Mouse (Mus musculus) embryonic facial prominence, embryonic 12.5 days (tissue): ENCODE data around the gene Oasl2. TPM values are rescaled to one million over a fixed set of nuclear protein-coding genes. Genes with fewer than 3 reads are reported as not detected.

ENCODE experiments used
- microRNA-seq: library from miRNA; unstranded; fragments of <30 nt; microRNA quantifications from one replicate; pipeline ENCODE4, GENCODE M21; 2017
- polyA plus RNA-seq: library from polyadenylated mRNA; unstranded; fragments of >200 nt; fragmentation: Nextera tagmentation; extraction: Ambion mirVana; gene quantifications from 2 replicates; pipeline ENCODE4 v1.2.1, GENCODE M21; 2016

Gene Oasl2
- polyA plus RNA-seq, 1 experiment from 2014 or later, result 4.2 TPM

Small RNAs within 50 kb of the gene (microRNA-seq; reads per million reads assigned to microRNA genes)
- 15.6 reads per million, percentile 31 among the genes with 10 or more reads in this experiment for gene Mir6240

Other genes starting within 250 kb of the Oasl2 start
- 3.2 and 3.5 TPM in 2 replicates for gene Trpv4, start 238.5 kb upstream of the Oasl2 start, polyA plus RNA-seq
- 63.0 and 64.5 TPM in 2 replicates for gene Gltp, start 206.0 kb upstream of the Oasl2 start, polyA plus RNA-seq
- gene Tchp, start 189.2 kb upstream of the Oasl2 start, polyA plus RNA-seq, result 18.8 and 21.7 TPM in 2 replicates
- 60.5 and 63.9 TPM in 2 replicates for gene Ankrd13a, start 122.3 kb upstream of the Oasl2 start, polyA plus RNA-seq
- 48.2 and 52.6 TPM in 2 replicates for gene Git2, start 121.4 kb upstream of the Oasl2 start, polyA plus RNA-seq
- 109 and 113 TPM in 2 replicates for gene 1500011B03Rik, start 73.5 kb upstream of the Oasl2 start, polyA plus RNA-seq
- gene 4930519G04Rik, start 43.3 kb upstream of the Oasl2 start, polyA plus RNA-seq, result not detected in 2 replicates
- 0.28 and 0.39 TPM in 2 replicates for gene Gm9936, start 38.3 kb upstream of the Oasl2 start, polyA plus RNA-seq
- gene Oasl1, start 26.3 kb downstream of the Oasl2 start, polyA plus RNA-seq, result 0.38 and 0.65 TPM in 2 replicates
- 65.4 and 73.8 TPM in 2 replicates for gene 2210016L21Rik, start 45.2 kb downstream of the Oasl2 start, polyA plus RNA-seq
- gene Hnf1a, start 74.2 kb downstream of the Oasl2 start, polyA plus RNA-seq, result 0.05 TPM in 1 of 2 replicates, not detected in the other
- gene Sppl3, start 114.2 kb downstream of the Oasl2 start, polyA plus RNA-seq, result 19.9 and 32.7 TPM in 2 replicates
- gene Gm10401, start 201.4 kb downstream of the Oasl2 start, polyA plus RNA-seq, result 31.3 and 34.4 TPM in 2 replicates
- gene Acads, start 222.4 kb downstream of the Oasl2 start, polyA plus RNA-seq, result 52.4 and 52.8 TPM in 2 replicates
- 56.0 and 56.3 TPM in 2 replicates for gene Unc119b, start 238.0 kb downstream of the Oasl2 start, polyA plus RNA-seq